Mouse (Mus musculus) bone marrow macrophage, adult 2 months (primary cell): ENCODE data around the gene Ptpn7.

Source experiments
- CTCF ChIP-seq: IDR thresholded peaks from 2 replicates; pipeline ENCODE4 v1.5.1; 2012; ENCODE audit warnings: low read depth, mild to moderate bottlenecking, low read length, moderate library complexity
- POLR2A ChIP-seq: IDR thresholded peaks from 2 replicates; pipeline ENCODE4 v1.6.1; 2012; ENCODE audit warnings: mild to moderate bottlenecking, low read depth, low read length, borderline replicate concordance

- TF ChIP-seq CTCF (no peak), POLR2A (no peak)
Measured at GRCm38 (mm10) chr1:135159556-135160123, 27.1 kb downstream of the Ptpn7 start.
